Mouse (Mus musculus) heart, embryonic 13.5 days (tissue): Measurements from ENCODE around the gene Il2. TPM values are rescaled to one million over a fixed set of nuclear protein-coding genes. Genes with fewer than 3 reads are reported as not detected.

Experiments
- polyA plus RNA-seq: library from polyadenylated mRNA; unstranded; fragments of >200 nt; fragmentation: Nextera tagmentation; extraction: Ambion mirVana; gene quantifications from 2 replicates; pipeline ENCODE4 v1.2.1, GENCODE M21; 2015

Gene Il2
- polyA plus RNA-seq, 1 experiment from 2014 or later = 0.27 TPM

Other genes starting within 250 kb of the Il2 start
- gene Adad1, start 62.4 kb downstream of the Il2 start, polyA plus RNA-seq = 0.59 and 0.75 TPM in 2 replicates
- not detected in 2 replicates for gene Il21, start 106.7 kb upstream of the Il2 start, polyA plus RNA-seq
- gene Bbs12, start 186.6 kb upstream of the Il2 start, polyA plus RNA-seq = 4.9 and 5.0 TPM in 2 replicates
- gene Cetn4, start 186.7 kb upstream of the Il2 start, polyA plus RNA-seq = 1.2 and 1.3 TPM in 2 replicates
- 0.94 and 1.2 TPM in 2 replicates for gene Fgf2, start 222.4 kb upstream of the Il2 start, polyA plus RNA-seq